Mouse (Mus musculus): ENCODE data around the gene Dgkh.

DNA sequence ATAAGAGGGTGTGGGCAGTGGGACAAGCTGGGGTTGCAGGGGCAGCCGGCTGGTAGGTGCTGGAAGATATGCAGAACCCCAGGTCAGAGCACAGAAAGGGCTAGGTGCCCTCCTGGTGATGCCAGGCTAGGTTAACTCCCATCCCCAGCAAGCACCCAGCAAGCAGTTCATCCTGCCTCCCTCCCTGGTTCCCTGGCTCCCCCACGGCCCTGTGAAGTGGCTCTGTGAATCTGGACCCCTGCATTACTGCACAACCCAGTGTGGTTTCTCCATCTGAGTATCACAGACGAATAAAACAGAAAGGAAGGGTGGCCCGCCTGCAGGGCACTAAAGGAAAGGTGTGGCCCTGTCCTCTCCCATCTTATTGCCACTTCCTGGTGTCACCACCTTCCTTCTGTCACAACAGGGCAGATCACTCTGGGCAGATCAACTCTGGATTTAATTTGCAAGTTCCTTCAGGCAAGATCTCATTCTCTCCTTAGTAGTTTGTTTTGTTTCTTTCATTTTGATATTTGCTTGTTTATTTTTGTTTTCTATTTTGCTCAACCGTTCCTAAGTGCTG is 40.6 kb downstream of the Dgkh start:
- TF ChIP-seq CTCF (IDR thresholded peaks at IDR 0.05; ENCODE audit: low read depth, low read length), result no peak
- TF ChIP-seq GATA1 (IDR thresholded peaks at IDR 0.05; ENCODE audit: borderline replicate concordance, low read length), result no peak
